Mouse (Mus musculus): ENCODE results near the gene Rmnd5b.

Gene Rmnd5b

DNA sequence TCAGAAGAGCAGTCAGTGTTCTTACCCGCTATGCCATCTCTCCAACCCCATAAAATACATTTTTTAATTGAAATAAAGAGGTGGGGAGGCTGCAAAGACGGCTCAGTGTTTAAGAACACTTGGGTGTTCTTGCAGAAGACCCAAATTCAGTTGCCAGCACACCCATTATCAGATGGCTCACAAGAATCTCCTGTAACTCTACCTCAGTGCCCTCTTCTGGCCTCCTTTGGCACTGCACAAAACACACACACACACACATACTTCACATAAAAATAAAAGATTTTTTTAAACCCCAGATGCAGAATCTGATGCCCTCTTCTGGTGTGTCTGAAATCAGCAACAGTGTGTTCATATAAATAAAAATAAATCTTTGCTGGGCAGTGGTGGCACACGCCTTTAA, 46.9 kb downstream of the Rmnd5b start:
- DNase-seq = no peak

- DNase-seq = no peak
These were observed 48.6 kb downstream of the Rmnd5b start for GRCm38 (mm10) chr11:51587059-51587458.

DNA sequence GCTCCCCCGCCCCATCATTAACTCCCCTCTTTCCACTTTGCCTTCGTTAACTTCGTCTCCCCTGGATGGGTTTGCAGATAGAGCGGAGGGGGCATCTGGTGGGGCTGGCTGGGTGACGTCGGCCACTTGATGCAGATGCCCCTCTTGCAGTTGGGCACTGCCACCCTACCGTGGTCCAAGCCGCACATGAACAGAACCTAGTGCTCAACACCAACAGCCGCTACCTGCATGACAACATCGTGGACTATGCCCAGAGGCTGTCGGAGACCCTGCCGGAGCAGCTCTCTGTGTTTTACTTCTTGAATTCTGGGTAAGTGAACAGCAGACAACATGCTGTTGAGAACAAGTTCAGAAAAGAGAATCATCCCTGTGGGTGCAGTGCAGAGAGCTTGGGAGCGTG, 49.3 kb downstream of the Rmnd5b start:
- DNase-seq = no peak

- no peak for DNase-seq
These were observed 50.0 kb downstream of the Rmnd5b start for GRCm38 (mm10) chr11:51585608-51586252.

DNA sequence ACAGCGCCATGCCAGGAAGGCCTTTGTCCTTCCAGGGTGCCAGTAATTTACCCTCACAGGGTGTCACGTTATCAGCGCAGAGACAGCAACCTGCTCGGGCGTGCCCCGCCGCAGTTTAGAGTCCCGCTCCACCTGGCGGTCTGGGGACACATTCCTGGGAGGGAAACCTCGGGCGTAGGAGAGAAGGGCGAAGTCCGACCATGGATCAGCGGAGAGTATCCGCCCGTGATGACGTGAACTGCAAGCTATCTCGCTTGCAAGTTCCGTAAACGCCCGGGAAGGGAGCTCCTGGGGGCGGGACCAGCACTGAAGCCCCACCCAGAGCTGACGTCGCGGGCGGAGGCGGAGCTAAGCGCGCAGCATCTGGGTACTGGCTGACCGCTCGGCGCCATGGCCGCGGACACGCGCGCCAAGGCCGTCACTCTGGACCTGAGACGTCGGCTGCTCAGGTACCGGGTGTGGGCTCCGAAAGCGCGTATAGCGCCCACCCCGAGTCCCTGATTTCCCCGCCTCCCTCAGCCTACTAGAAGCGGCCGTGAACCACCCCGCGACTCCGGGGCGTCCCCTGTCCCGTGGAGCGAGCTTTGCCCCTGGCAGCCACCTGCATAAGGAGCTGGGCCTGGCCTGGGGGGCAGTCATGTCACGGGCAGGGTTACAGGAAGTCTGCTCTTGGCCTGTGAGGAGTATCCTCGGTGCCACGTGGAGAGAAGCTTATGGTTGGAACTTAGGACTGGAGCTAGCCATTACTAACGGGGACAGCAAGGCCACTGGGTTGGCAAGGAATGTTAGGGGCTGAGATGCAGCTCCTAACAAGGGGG, 51.1 kb downstream of the Rmnd5b start, which contains the start of gene Phykpl:
Gene Phykpl, plus strand, starts transcription at position 327 of the 818 bp plus-strand sequence.
- peak; percentile 96 for DNase-seq

DNA sequence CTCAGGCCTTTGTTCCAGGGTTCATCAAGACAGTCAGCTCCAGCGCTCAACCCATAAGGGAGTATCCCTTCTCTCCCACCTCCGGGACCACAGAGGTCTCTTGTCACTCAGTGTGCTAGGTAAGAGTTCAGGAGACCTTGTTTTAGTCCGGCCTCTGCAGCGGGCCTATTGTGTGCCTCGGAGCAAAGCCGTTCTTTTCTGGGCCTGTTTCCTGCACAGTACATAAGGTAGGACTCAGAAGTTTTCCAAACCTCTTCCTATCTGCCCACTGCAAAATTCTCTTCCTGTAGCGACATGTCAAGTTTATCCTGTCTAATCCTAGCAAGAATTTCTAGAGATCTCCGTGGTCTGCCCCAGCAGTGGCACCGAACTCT, 51.7 kb downstream of the Rmnd5b start:
- no peak for DNase-seq

DNA sequence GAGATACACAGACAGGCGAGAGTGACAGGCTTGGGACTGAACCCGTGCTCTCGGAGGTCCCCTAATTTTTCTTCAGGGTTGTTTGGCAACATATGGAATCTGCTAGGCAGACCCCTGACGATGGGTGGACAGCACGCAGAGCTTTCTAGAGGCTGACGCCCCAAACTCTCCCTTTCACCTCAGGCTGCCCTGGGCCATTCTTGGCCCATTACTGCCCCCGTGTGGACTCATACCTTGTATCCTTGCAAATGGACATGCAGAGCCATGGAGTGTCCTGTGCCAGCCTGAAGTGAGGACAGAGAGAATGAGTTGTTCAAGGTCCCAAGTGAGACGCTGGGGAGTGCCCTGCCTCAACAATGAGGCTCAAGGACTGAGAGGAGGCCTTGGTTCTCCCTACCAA, 53.0 kb downstream of the Rmnd5b start:
- DNase-seq = peak; percentile 75

- DNase-seq = peak; percentile 60
These were observed 56.7 kb downstream of the Rmnd5b start for GRCm38 (mm10) chr11:51579024-51579423.

DNA sequence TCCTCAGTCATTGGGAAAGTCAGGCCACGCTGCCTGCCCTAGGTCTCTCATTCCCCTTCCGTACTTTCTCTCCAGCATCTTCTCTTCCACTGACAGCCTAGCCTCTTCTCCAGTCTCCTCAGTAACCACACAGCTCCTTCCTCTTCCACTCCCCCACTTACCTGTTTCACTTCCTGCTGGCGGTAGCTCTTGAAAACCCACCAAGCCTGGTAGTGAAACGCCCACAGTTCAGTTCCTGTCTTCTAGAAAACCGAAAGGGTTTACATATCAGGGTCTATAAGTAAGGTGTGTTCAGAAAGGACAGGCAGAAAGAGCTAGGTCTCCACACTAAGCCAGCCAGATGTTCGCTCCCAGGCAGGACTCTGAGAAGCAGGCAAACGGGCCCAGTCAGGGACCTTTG, 58.1 kb downstream of the Rmnd5b start:
- DNase-seq = peak; percentile 65

DNA sequence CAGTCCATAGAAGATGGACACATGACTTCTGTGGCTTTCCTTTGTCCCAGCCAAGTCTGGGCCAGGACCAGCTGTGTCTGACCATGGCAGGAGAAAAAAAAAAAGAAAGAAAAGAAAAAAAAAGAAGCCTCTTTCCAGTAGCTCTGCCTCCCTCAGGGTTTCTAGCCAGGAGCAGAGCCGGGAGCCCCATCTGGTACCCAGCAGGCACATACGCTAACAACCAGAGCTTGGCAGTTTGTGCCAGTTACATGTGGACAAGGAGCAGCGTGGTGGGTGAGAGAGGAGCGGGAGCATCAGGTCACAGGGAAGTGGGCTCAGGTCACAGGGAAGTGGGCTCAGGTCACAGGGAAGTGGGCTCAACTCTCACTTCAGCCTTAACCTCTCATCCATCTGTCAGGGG, 59.2 kb downstream of the Rmnd5b start:
- no peak for DNase-seq

Data from thymus, postnatal 14 days (tissue).